Mouse (Mus musculus): ENCODE measurements around the gene Catip.

- TF ChIP-seq CTCF (IDR thresholded peaks at IDR 0.05; ENCODE audit: insufficient read depth, low read depth, low read length) (no peak), POLR2A (IDR thresholded peaks at IDR 0.05; ENCODE audit: insufficient read depth, low read depth, low read length) (no peak)
Observed at GRCm38 (mm10) chr1:74341898-74342297, 20.0 kb upstream of the Catip start.

Measured in olfactory bulb, adult 2 months (tissue).